Mouse (Mus musculus): Measurements from ENCODE around the gene Ush2a. TPM values are rescaled to one million over a fixed set of nuclear protein-coding genes. Genes with fewer than 3 reads are reported as not detected.

The Ush2a gene
- polyA plus RNA-seq, 2 experiments = 0.01 to 0.11 TPM

DNA sequence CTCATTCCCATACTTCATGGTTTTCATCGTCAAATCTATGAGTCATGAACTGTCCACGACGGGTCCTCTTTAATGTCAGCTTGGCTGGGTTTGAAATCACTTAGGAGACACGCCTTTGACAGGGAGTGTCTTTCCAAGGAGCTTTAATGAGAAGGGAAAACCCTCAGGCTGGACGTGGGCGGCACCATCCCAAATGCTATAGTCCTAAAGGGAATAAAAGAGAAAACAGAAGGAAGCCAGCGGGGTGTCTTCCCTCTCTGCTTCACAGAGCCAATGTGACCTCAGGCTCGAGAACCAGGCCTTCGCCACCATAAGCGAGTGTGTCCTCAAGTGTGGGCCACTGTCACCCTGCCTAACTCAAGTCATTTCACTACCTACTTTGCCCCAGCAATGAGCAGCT, 523.2 kb downstream of the Ush2a start:
- Histone ChIP-seq H3K27ac (replicated peaks; ENCODE audit: low read depth, low read length) (no peak overlapping the region), H3K9ac (ENCODE audit: low read depth, low read length, severe bottlenecking) (no peak overlapping the region), H3K4me3 (replicated peaks; ENCODE audit: low read length) (no peak overlapping the region), H3K4me1 (ENCODE audit: control insufficient read depth, insufficient read depth, low read length) (no peaks in the 10 kb centered on the region), H3K9me3 (ENCODE audit: control insufficient read depth, low read length) (no peaks in the 10 kb centered on the region), H3K27me3 (ENCODE audit: control insufficient read depth, insufficient read depth, low read length) (no peaks in the 10 kb centered on the region), H3K4me2 (replicated peaks; ENCODE audit: low read depth, low read length, severe bottlenecking) (no peak overlapping the region), H3K36me3 (ENCODE audit: control insufficient read depth, insufficient read depth, low read length) (no peaks in the 10 kb centered on the region)
- DNase-seq (ENCODE audit: low spot score) = no peak
- no peak for ATAC-seq (ENCODE audit: low FRiP score, low read depth)
- TF ChIP-seq POLR2A (IDR thresholded peaks at IDR 0.05; ENCODE audit: borderline replicate concordance, extremely low read depth, insufficient read depth, insufficient read length) = no peak
- 84% methylated on average over 10 of the region's 10 CpGs for WGBS

DNA sequence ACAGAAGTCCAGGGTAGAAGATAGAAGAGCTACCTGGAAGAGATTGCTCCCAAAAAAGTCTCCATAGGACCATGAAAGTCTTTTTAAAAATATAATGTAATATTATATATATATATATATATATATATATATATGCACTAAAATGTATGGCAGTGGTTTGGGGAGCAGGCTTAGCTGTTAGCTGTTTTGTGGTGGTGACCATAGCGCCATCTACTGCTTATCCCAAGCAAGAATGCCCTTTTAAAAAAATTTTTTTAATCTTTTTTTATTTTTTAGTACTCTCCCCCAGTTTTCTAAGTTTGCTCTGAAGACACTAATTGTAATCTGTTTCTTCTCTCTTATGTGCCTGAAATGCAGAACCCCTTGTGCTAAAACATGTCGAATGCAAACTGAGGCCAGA, 543.2 kb downstream of the Ush2a start:
- no peak overlapping the region for H3K4me3 ChIP-seq (replicated peaks; ENCODE audit: low read length)
- ATAC-seq (ENCODE audit: low FRiP score, low read depth) = no peak
- 28% methylated on average over 2 of the region's 2 CpGs for WGBS
- no peak for TF ChIP-seq POLR2A (IDR thresholded peaks at IDR 0.05; ENCODE audit: borderline replicate concordance, extremely low read depth, insufficient read depth, insufficient read length)
- no peak overlapping the region for H3K4me2 ChIP-seq (replicated peaks; ENCODE audit: low read depth, low read length, severe bottlenecking)
- DNase-seq (ENCODE audit: low spot score) = peak; percentile 54
- no peak overlapping the region for H3K27ac ChIP-seq (replicated peaks; ENCODE audit: low read depth, low read length)
- H3K36me3 ChIP-seq (ENCODE audit: control insufficient read depth, insufficient read depth, low read length) = no peaks in the 10 kb centered on the region
- H3K4me1 ChIP-seq (ENCODE audit: control insufficient read depth, insufficient read depth, low read length) = no peaks in the 10 kb centered on the region; the same call in 1 of the 2 replicates
- H3K27me3 ChIP-seq (ENCODE audit: control insufficient read depth, insufficient read depth, low read length) = no peaks in the 10 kb centered on the region
- H3K9me3 ChIP-seq (ENCODE audit: control insufficient read depth, low read length) = no peaks in the 10 kb centered on the region
- no peak overlapping the region for H3K9ac ChIP-seq (ENCODE audit: low read depth, low read length, severe bottlenecking)

DNA sequence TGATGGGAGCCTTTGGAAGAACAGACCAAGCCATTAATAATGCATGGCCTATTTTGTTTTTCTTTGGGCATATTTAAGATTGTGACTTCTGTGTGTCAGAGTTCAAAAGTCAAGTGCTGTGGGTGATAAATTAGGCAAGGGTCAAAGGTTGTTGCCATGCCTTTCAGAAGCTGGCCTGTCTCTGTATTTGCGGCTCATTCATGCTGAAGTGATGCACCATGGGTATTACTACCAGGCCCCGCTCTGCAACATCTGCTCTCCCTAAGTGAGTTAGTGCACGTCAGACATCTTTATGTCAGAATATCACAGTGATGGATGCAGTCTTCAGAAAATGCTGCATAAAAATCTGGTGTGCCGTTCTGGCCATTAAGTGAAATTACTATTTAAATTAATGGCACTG, 544.0 kb downstream of the Ush2a start:
- TF ChIP-seq POLR2A (IDR thresholded peaks at IDR 0.05; ENCODE audit: borderline replicate concordance, extremely low read depth, insufficient read depth, insufficient read length) = no peak
- H3K27ac ChIP-seq (replicated peaks; ENCODE audit: low read depth, low read length) = no peak overlapping the region
- H3K36me3 ChIP-seq (ENCODE audit: control insufficient read depth, insufficient read depth, low read length) = no peaks in the 10 kb centered on the region
- DNase-seq (ENCODE audit: low spot score) (no peak), ATAC-seq (ENCODE audit: low FRiP score, low read depth) (no peak)
- 44% methylated on average over 4 of the region's 4 CpGs for WGBS
- no peaks in the 10 kb centered on the region; the same call in 1 of the 2 replicates for H3K4me1 ChIP-seq (ENCODE audit: control insufficient read depth, insufficient read depth, low read length)
- H3K4me3 ChIP-seq (replicated peaks; ENCODE audit: low read length) = no peak overlapping the region
- no peak overlapping the region for H3K9ac ChIP-seq (ENCODE audit: low read depth, low read length, severe bottlenecking)
- H3K9me3 ChIP-seq (ENCODE audit: control insufficient read depth, low read length) = no peaks in the 10 kb centered on the region
- no peaks in the 10 kb centered on the region for H3K27me3 ChIP-seq (ENCODE audit: control insufficient read depth, insufficient read depth, low read length)
- no peak overlapping the region for H3K4me2 ChIP-seq (replicated peaks; ENCODE audit: low read depth, low read length, severe bottlenecking)

DNA sequence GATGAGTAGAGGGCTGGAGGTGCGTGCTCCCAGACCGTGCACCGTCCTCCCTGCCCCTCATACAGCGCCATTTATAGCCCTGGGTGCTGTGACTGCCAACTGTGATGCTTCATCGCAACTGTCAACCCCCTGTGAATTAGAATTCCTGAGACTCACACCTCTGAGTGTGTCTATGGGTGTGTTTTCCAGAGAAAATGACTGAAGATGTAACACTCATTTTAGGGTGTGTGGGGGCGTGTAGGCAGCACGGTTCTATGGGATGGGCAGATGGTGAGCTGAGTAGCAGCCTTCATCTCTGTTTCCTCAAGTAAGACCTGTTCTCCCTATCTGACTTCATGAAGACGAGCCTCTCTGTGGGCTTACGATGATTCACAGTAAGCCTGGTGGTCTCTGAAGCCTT, 548.8 kb downstream of the Ush2a start:
- H3K4me1 ChIP-seq (ENCODE audit: control insufficient read depth, insufficient read depth, low read length) = no peaks in the 10 kb centered on the region
- H3K27me3 ChIP-seq (ENCODE audit: control insufficient read depth, insufficient read depth, low read length) = no peaks in the 10 kb centered on the region
- no peaks in the 10 kb centered on the region for H3K36me3 ChIP-seq (ENCODE audit: control insufficient read depth, insufficient read depth, low read length)
- H3K9me3 ChIP-seq (ENCODE audit: control insufficient read depth, low read length) = no peaks in the 10 kb centered on the region
- no peak overlapping the region for H3K9ac ChIP-seq (ENCODE audit: low read depth, low read length, severe bottlenecking)
- no peak overlapping the region for H3K4me3 ChIP-seq (replicated peaks; ENCODE audit: low read length)
- no peak for TF ChIP-seq POLR2A (IDR thresholded peaks at IDR 0.05; ENCODE audit: borderline replicate concordance, extremely low read depth, insufficient read depth, insufficient read length)
- 81% methylated on average over 9 of the region's 9 CpGs for WGBS
- no peak overlapping the region for H3K27ac ChIP-seq (replicated peaks; ENCODE audit: low read depth, low read length)
- no peak overlapping the region for H3K4me2 ChIP-seq (replicated peaks; ENCODE audit: low read depth, low read length, severe bottlenecking)
- no peak for DNase-seq (ENCODE audit: low spot score)
- ATAC-seq (ENCODE audit: low FRiP score, low read depth) = no peak

DNA sequence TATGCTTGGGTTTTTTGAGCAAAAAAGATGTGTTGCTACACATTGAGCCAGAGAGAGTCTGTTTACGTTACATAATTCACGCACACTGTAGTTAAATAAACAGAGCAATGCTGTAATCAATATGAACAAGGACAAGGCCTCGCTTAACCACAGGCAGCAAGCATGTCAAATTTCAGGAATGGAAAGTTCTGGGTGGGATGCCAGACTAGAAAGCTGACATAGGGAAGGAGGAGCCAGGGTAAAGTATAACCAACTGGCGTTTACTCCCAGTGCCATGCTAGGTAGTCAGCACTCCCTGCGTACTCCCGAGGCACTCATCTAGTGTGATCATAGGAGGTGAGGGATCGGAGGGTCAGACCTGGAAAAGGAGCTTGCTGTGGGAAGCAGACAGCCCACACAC, 553.2 kb downstream of the Ush2a start:
- Histone ChIP-seq H3K4me2 (replicated peaks; ENCODE audit: low read depth, low read length, severe bottlenecking) (no peak overlapping the region), H3K9ac (ENCODE audit: low read depth, low read length, severe bottlenecking) (no peak overlapping the region), H3K36me3 (ENCODE audit: control insufficient read depth, insufficient read depth, low read length) (no peaks in the 10 kb centered on the region), H3K27me3 (ENCODE audit: control insufficient read depth, insufficient read depth, low read length) (no peaks in the 10 kb centered on the region), H3K9me3 (ENCODE audit: control insufficient read depth, low read length) (no peaks in the 10 kb centered on the region), H3K27ac (replicated peaks; ENCODE audit: low read depth, low read length) (no peak overlapping the region), H3K4me1 (ENCODE audit: control insufficient read depth, insufficient read depth, low read length) (no peaks in the 10 kb centered on the region), H3K4me3 (replicated peaks; ENCODE audit: low read length) (no peak overlapping the region)
- 79% methylated on average over 7 of the region's 7 CpGs for WGBS
- no peak for TF ChIP-seq POLR2A (IDR thresholded peaks at IDR 0.05; ENCODE audit: borderline replicate concordance, extremely low read depth, insufficient read depth, insufficient read length)
- no peak for DNase-seq (ENCODE audit: low spot score)
- no peak for ATAC-seq (ENCODE audit: low FRiP score, low read depth)

DNA sequence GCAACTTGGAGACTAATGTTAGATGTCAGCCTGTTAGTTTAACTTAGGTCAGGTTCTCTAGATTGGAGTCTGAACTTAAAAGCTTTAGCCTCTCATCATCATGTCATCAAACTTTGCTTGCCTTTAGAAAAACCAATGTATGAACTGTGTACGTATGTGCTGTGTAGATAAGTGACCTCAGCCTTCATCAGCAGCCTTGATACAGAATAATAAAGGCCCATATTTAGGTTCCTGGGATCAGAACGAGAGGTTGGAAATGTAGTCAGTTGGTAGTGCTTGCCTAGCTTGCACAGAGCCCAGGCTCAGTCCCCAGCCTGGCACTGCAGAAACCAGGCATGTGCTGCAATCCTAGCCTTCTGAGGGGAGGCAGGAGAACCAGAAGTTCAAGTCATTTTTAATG, 562.4 kb downstream of the Ush2a start:
- Histone ChIP-seq H3K9me3 (ENCODE audit: control insufficient read depth, low read length) (no peaks in the 10 kb centered on the region), H3K4me3 (replicated peaks; ENCODE audit: low read length) (no peak overlapping the region), H3K27me3 (ENCODE audit: control insufficient read depth, insufficient read depth, low read length) (no peaks in the 10 kb centered on the region), H3K4me2 (replicated peaks; ENCODE audit: low read depth, low read length, severe bottlenecking) (no peak overlapping the region), H3K27ac (replicated peaks; ENCODE audit: low read depth, low read length) (no peak overlapping the region), H3K4me1 (ENCODE audit: control insufficient read depth, insufficient read depth, low read length) (no peaks in the 10 kb centered on the region), H3K9ac (ENCODE audit: low read depth, low read length, severe bottlenecking) (no peak overlapping the region), H3K36me3 (ENCODE audit: control insufficient read depth, insufficient read depth, low read length) (no peaks in the 10 kb centered on the region)
- 89% methylated on average over 2 of the region's 2 CpGs for WGBS
- ATAC-seq (ENCODE audit: low FRiP score, low read depth) = no peak
- TF ChIP-seq POLR2A (IDR thresholded peaks at IDR 0.05; ENCODE audit: borderline replicate concordance, extremely low read depth, insufficient read depth, insufficient read length) = no peak
- no peak for DNase-seq (ENCODE audit: low spot score)
